Mouse (Mus musculus): Measurements from ENCODE around the gene Naa15. TPM values are rescaled to one million over a fixed set of nuclear protein-coding genes. Genes with fewer than 3 reads are reported as not detected.
"Not testable (repeated sequence)": the region's sequence is repeated elsewhere in the genome, so short reads cannot be mapped to it uniquely, and the experiment has no call there.

Gene Naa15
- polyA plus RNA-seq, 1 experiment from 2014 or later: 46.3 TPM

DNA sequence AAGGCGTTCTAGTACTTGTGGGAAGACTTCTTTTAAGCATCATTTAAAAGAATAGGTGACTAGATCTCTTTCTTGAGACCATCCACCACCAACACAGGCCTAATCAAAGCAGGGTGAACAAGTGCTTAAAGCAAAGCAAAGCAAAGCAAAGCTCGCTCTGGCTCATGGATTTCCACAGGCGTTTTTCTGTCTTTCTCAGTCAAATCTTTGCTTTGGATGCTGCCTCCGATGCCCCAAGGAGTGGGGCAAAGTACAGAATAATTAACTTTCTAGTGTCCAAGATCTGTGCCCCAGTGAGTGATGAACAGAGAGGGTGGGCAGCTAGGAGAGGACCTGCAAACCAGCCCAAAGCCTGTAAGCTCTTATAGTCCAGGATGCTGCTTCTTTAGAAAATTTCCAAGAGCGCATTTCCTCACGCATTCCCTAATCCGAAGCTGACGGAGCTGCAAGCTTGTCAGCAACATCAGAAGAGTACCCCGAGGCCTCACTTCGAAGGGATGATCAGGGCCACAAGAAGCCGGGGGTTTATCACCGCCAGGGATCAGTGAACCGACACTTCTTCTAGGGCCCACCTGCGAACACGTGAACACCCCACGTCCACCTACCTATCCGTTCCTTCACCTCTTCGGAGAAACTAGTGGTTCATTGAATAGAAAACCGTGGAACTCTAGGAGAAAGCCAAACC, 19.3 kb upstream of the Naa15 start:
- Histone ChIP-seq H3K9ac (no peak overlapping the region), H3K36me3 (no peaks in the 10 kb centered on the region), H3K4me2 (no peak overlapping the region), H3K9me3 (no peaks in the 10 kb centered on the region), H3K27me3 (peaks cover 24% of the 10 kb centered on the region), H3K27ac (no peak overlapping the region), H3K4me3 (no peak overlapping the region), H3K4me1 (peaks cover 6% of the 10 kb centered on the region; the same call in 1 of the 2 replicates)
- ATAC-seq (ENCODE audit: borderline replicate concordance, extremely low read depth, low FRiP score, low TSS enrichment): no peak
- 35% methylated on average over 19 of the region's 19 CpGs for WGBS

DNA sequence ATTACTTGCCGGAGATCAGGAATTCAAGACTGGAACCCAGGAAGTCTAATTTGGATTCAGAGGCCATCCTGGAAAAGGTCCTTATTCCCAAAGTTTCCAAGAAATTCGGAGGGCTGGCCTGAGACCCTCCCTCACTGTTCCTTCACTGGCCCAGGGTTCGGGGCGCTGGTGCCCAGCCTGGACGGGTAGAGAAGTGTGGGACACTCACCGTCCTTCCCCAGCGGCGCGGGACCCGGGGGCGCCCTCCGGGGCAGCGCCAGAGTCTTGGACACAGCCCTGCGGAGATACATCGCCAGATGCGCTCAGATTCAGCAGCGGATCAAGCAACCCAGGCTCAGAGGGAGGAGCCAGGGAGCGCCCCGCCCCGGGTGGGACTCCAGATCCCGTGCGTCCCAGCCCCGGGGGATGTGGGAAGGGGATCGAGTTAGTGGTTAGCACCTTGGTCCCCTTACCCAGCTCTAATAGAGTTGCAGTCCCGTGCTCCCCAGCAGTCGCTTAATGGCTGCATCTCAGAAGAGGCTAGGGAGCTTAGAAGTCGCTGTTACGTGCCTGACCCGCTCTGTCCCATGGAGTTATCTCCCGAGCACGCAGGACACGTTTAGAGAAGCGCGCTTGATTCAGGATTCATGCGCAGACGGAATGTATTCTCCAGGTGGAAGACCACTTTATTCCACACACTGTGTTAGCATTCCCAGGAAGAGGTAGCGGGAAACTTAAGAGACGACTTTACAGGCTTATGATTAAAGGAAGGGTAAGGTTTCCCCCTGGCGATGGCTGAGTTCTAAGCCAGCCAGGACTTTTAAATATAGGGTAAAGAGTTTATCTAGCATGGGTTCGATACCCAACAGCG, 18.5 kb upstream of the Naa15 start, which contains the start of gene Mgarp:
Mgarp (minus strand) TSS at position 520 of the 850 bp plus-strand sequence.
- ATAC-seq (ENCODE audit: borderline replicate concordance, extremely low read depth, low FRiP score, low TSS enrichment): peak; percentile 87
- Histone ChIP-seq H3K36me3 (no peaks in the 10 kb centered on the region), H3K9me3 (no peaks in the 10 kb centered on the region), H3K4me3 (peak within 1 kb of the TSS; percentile 53), H3K4me2 (peak within 1 kb of the TSS; percentile 83), H3K9ac (peak within 1 kb of the TSS; percentile 39), H3K27me3 (peaks cover 24% of the 10 kb centered on the region), H3K27ac (no peak within 1 kb of the TSS), H3K4me1 (peaks cover 6% of the 10 kb centered on the region; the same call in 1 of the 2 replicates)
- WGBS: 2% methylated on average over 41 of the region's 41 CpGs

DNA sequence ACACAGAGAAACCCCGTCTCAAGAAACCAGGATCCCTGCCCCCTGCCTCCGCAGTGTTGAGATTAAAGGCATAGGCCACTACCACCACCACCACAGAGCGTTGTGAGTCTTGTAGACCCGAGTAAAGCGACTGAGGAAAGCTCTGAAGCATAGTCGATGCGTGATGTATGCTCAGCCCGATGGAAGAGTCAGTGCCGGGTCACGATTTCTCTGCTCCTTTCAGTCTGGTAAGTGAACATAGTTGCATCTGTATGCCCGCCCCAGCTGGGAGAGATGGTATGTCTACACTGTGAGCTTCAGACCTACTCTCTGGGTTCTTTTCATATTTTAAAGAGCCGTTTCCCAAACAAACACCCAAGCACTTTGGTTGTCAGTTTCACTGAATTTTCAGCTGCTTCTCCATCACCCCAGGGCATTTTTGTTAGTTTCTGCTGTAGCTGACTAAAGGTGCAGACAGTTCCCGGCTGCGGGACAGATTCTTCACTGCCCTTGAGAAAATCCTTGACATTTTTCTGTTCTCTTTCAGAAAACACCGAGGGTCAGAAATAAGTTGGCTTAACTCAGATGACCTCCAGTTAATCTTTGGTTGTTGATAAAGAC, 17.1 kb upstream of the Naa15 start:
- Histone ChIP-seq H3K27me3 (peaks cover 24% of the 10 kb centered on the region), H3K9me3 (no peaks in the 10 kb centered on the region), H3K9ac (no peak overlapping the region), H3K4me2 (no peak overlapping the region), H3K4me1 (peaks cover 6% of the 10 kb centered on the region; the same call in 1 of the 2 replicates), H3K27ac (no peak overlapping the region), H3K36me3 (no peaks in the 10 kb centered on the region), H3K4me3 (no peak overlapping the region)
- 50% methylated on average over 15 of the region's 15 CpGs for WGBS
- no peak for ATAC-seq (ENCODE audit: borderline replicate concordance, extremely low read depth, low FRiP score, low TSS enrichment)

GRCm38 (mm10) chr3:51398667-51399066, 16.3 kb upstream of the Naa15 start:
- no peak overlapping the region for H3K4me2 ChIP-seq
- H3K36me3 ChIP-seq: peaks cover 7% of the 10 kb centered on the region; the same call in 1 of the 2 replicates
- no peak overlapping the region for H3K4me3 ChIP-seq
- ATAC-seq (ENCODE audit: borderline replicate concordance, extremely low read depth, low FRiP score, low TSS enrichment): no peak
- H3K4me1 ChIP-seq: peaks cover 6% of the 10 kb centered on the region; the same call in 1 of the 2 replicates
- H3K9me3 ChIP-seq: no peaks in the 10 kb centered on the region
- no peak overlapping the region for H3K27ac ChIP-seq
- 14% methylated on average over 3 of the region's 3 CpGs for WGBS
- H3K9ac ChIP-seq: no peak overlapping the region
- H3K27me3 ChIP-seq: peaks cover 24% of the 10 kb centered on the region

DNA sequence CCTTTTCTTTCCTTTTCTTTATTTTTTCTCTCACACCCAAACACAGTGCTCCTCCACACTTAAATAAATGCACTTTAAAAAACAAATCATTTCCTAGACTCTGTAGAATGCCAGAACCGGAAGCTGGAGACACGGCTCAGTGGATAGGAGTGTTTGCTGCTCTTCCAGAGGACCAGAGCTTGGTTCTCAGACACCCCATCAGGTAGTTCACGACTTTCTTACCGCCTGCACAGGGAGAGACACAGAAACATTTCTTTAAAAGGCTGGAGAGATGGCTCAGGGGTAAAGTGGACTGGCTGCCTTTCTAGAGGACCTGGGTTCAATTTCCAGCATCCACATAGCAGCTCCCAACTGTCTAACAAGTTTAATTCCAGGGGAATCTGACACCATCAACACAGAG, 15.4 kb upstream of the Naa15 start:
- WGBS: 43% methylated on average over 4 of the region's 4 CpGs
- no peak overlapping the region for H3K9ac ChIP-seq
- H3K36me3 ChIP-seq: peaks cover 7% of the 10 kb centered on the region; the same call in 1 of the 2 replicates
- peaks cover 24% of the 10 kb centered on the region for H3K27me3 ChIP-seq
- no peak overlapping the region for H3K4me3 ChIP-seq
- H3K4me2 ChIP-seq: no peak overlapping the region
- no peaks in the 10 kb centered on the region for H3K9me3 ChIP-seq
- ATAC-seq (ENCODE audit: borderline replicate concordance, extremely low read depth, low FRiP score, low TSS enrichment): no peak
- peaks cover 6% of the 10 kb centered on the region; the same call in 1 of the 2 replicates for H3K4me1 ChIP-seq
- H3K27ac ChIP-seq: no peak overlapping the region

DNA sequence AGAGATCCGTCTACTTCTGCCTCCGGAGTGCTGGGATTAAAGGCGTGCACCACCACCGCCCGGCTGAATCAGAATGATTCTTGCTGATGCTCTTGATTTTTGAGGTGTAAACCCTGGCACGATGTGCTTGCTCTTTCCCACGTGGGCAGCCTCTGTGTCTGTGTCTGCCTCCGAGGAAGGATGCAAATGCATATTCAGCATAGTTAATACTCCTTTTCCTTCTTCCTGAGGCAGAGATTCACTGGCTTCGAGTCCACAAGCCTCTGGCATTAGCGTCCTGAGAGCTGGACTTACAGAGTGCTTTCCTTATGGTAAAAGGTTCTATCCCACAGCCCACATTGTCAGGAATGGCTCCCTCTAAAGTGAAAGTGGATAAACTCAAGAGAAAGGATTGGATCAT, 14.3 kb upstream of the Naa15 start:
- Histone ChIP-seq H3K27me3 (peaks cover 18% of the 10 kb centered on the region), H3K4me3 (no peak overlapping the region), H3K4me1 (peaks cover 6% of the 10 kb centered on the region; the same call in 1 of the 2 replicates), H3K36me3 (peaks cover 7% of the 10 kb centered on the region; the same call in 1 of the 2 replicates), H3K4me2 (no peak overlapping the region), H3K9ac (no peak overlapping the region), H3K9me3 (no peaks in the 10 kb centered on the region), H3K27ac (no peak overlapping the region)
- WGBS: 70% methylated on average over 10 of the region's 10 CpGs
- ATAC-seq (ENCODE audit: borderline replicate concordance, extremely low read depth, low FRiP score, low TSS enrichment): no peak

- peaks cover 19% of the 10 kb centered on the region; the same call in 1 of the 2 replicates for H3K36me3 ChIP-seq
- not testable (repeated sequence) for H3K4me3 ChIP-seq; H3K4me2 ChIP-seq; H3K4me1 ChIP-seq; H3K9me3 ChIP-seq; H3K27me3 ChIP-seq; H3K27ac ChIP-seq; H3K9ac ChIP-seq; ATAC-seq (ENCODE audit: borderline replicate concordance, extremely low read depth, low FRiP score, low TSS enrichment)
- WGBS: 59% methylated on average over 4 of the region's 4 CpGs
These were observed 12.9 kb upstream of the Naa15 start for GRCm38 (mm10) chr3:51402054-51402453.

- Histone ChIP-seq H3K4me3 (no peak overlapping the region), H3K27me3 (peaks cover 4% of the 10 kb centered on the region; the same call in 1 of the 2 replicates), H3K4me1 (peaks cover 6% of the 10 kb centered on the region; the same call in 1 of the 2 replicates), H3K4me2 (no peak overlapping the region), H3K9ac (no peak overlapping the region), H3K36me3 (peaks cover 20% of the 10 kb centered on the region; the same call in 1 of the 2 replicates), H3K9me3 (no peaks in the 10 kb centered on the region), H3K27ac (no peak overlapping the region)
- WGBS: 90% methylated on average over 12 of the region's 12 CpGs
- ATAC-seq (ENCODE audit: borderline replicate concordance, extremely low read depth, low FRiP score, low TSS enrichment): no peak
These were observed 12.3 kb upstream of the Naa15 start for GRCm38 (mm10) chr3:51402628-51403027.

DNA sequence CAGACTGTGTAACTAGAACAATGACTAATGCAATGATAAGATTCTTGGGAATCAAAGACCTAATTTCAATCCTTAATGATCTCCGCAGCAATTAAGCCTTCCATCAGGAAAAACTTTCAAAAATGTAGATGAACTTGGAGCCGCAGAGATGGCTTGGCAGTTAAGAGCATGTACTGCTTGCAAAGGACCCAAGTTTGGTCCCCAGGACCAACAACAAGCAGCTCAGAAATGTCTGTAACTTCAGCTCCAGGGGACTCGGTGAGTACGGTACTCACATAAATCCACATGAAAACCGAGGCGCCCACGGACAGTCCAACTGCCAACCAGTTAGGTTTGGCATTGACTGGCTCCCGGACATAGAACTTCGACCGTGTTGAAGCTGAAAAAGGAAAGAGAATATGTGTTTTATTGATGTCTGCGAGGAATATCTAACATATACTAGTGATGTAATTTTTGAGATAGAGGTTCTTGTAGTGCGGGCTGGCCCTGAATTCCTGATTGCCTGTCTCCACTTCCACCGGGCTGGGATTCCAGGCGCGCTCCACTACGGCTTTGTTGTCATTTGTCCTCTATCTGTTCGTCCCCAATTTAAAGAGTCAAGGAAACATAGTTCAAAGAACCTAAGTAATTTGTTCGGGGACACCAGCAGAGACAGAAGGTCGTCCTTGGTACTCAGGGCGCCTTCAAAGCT, 6.9 kb upstream of the Naa15 start:
- Histone ChIP-seq H3K9me3 (no peaks in the 10 kb centered on the region), H3K4me1 (peaks cover 7% of the 10 kb centered on the region), H3K27me3 (no peaks in the 10 kb centered on the region), H3K4me3 (peak overlapping the region; percentile 66), H3K27ac (peak overlapping the region; percentile 85), H3K9ac (peak overlapping the region; percentile 78), H3K4me2 (peak overlapping the region; percentile 70), H3K36me3 (peaks cover 19% of the 10 kb centered on the region; the same call in 1 of the 2 replicates)
- 16% methylated on average over 20 of the region's 20 CpGs for WGBS
- peak; percentile 15; the same call in 1 of the 2 replicates for ATAC-seq (ENCODE audit: borderline replicate concordance, extremely low read depth, low FRiP score, low TSS enrichment)

DNA sequence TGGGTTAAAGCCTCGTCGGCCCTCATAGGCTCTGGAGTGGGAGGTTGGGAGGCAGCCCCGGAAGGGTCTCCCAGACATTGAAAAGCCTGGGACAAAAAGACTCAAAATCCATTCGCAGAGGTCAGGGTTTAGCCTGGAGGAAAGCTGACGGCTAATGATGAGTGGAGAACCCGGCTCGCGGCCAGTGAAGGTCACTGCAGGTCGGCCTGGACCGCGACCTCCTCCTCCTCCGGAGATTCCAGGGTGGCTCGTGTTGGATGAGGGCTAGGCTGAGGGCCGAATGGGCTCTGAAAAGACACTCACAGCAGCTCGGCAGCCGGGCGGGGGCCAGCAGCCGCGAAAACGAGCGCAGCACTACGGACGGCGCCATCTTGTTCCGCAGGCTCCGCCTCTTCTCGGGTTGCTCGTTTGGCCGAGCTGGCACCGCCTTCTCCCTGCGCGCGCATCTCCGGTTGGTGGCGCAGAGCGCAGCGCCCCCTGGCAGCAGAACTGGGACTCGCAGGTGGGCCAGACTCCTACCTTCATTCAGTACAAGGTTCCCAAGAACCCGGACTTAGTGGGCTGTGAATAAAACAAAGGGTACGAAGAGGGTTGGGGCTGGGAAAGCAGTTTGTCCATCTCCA, 6.3 kb upstream of the Naa15 start, which contains the start of gene Ndufc1:
Ndufc1 (minus strand) TSS at position 428 of the 623 bp plus-strand sequence.
- Histone ChIP-seq H3K27me3 (no peaks in the 10 kb centered on the region), H3K4me2 (peak within 1 kb of the TSS; percentile 70), H3K4me1 (peaks cover 7% of the 10 kb centered on the region), H3K9ac (peak within 1 kb of the TSS; percentile 78), H3K27ac (peak within 1 kb of the TSS; percentile 85), H3K4me3 (peak within 1 kb of the TSS; percentile 66), H3K36me3 (peaks cover 13% of the 10 kb centered on the region; the same call in 1 of the 2 replicates), H3K9me3 (no peaks in the 10 kb centered on the region)
- under 1% methylated on average over 40 of the region's 40 CpGs for WGBS
- peak; percentile 90 for ATAC-seq (ENCODE audit: borderline replicate concordance, extremely low read depth, low FRiP score, low TSS enrichment)

DNA sequence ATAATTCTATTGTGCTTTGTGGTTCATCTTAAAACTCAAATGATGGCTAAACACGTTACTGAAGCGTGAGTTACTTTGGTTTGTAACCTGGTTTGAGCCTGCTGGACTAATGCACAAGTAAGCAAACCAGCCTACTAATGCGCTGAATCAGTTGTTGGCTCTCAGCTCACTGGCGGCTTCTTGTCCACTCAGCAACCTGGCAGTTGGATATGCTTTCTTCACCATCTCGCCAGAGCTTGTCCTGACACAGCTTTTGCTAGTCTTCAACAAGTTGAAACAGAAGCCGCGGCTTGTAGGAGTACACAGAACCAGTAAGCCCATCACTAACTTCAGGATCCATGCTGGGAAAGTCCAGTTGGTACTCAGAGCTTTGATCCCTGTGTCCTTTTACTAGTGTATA, 2.5 kb upstream of the Naa15 start:
- WGBS: 88% methylated on average over 7 of the region's 7 CpGs
- Histone ChIP-seq H3K9me3 (no peaks in the 10 kb centered on the region), H3K36me3 (no peaks in the 10 kb centered on the region), H3K27me3 (no peaks in the 10 kb centered on the region), H3K4me3 (no peak overlapping the region), H3K4me2 (no peak overlapping the region), H3K9ac (no peak overlapping the region), H3K27ac (no peak overlapping the region), H3K4me1 (peaks cover 14% of the 10 kb centered on the region)
- ATAC-seq (ENCODE audit: borderline replicate concordance, extremely low read depth, low FRiP score, low TSS enrichment): no peak
